Mouse (Mus musculus): ENCODE results near the gene Bcar1. TPM values are rescaled to one million over a fixed set of nuclear protein-coding genes. Genes with fewer than 3 reads are reported as not detected.
A peak's percentile ranks its signal among the peaks of the same experiment; 100 is the strongest.

Gene Bcar1
- polyA plus RNA-seq, 2 experiments: 4.3 to 5.6 TPM

DNA sequence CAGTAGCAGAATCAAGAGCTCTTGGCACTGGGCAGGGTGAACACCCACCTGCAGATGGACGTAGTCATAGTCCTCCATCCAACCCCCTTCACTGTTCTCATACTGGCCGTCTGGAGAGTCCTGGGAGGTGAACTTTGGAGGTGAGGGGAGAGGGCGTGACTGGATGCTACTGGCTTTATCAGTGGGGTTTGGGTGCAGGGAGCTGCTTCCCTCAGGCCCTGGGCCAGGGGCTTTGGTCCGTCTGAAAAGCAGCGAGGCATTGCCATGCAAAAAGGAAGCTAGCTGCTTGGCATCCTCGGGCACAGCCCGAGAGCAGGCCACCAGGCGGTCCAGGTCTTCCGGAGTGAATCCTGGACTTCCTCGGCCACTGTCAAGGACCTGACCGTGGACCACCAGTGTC is 30.3 kb downstream of the Bcar1 start:
- H3K27me3 ChIP-seq (ENCODE audit: control insufficient read depth, insufficient read depth, low read length): no peaks in the 10 kb centered on the region
- ATAC-seq (ENCODE audit: insufficient read depth): no peak
- H3K4me3 ChIP-seq (ENCODE audit: insufficient read depth in 1 of 2, low read depth in 2 of 2, low read length in 2 of 2): no peak overlapping the region
- H3K4me2 ChIP-seq (ENCODE audit: low read depth): no peak overlapping the region
- no peak overlapping the region for H3K27ac ChIP-seq
- peaks cover 0 to 15% of the 10 kb centered on the region in 2 experiments; a peak in 2 of 4 replicates for H3K4me1 ChIP-seq (replicated peaks; ENCODE audit: control insufficient read depth in 2 of 2, insufficient read depth in 2 of 2, low read length in 1 of 2)
- H3K36me3 ChIP-seq (replicated peaks; ENCODE audit: control insufficient read depth, insufficient read depth, low read depth): no peaks in the 10 kb centered on the region
- H3K9me3 ChIP-seq (ENCODE audit: control insufficient read depth, low read length): no peaks in the 10 kb centered on the region
- TF ChIP-seq EP300 (IDR thresholded peaks at IDR 0.05; ENCODE audit: low read depth): no peak
- TF ChIP-seq CTCF (IDR thresholded peaks at IDR 0.05; ENCODE audit: low read depth): no peak
- H3K9ac ChIP-seq (replicated peaks): no peak overlapping the region
- WGBS (ENCODE audit: insufficient replicate concordance): 79% methylated on average over 11 of the region's 11 CpGs
- DNase-seq (ENCODE audit: low read depth in 3 of 3, low spot score in 3 of 3): no peak

DNA sequence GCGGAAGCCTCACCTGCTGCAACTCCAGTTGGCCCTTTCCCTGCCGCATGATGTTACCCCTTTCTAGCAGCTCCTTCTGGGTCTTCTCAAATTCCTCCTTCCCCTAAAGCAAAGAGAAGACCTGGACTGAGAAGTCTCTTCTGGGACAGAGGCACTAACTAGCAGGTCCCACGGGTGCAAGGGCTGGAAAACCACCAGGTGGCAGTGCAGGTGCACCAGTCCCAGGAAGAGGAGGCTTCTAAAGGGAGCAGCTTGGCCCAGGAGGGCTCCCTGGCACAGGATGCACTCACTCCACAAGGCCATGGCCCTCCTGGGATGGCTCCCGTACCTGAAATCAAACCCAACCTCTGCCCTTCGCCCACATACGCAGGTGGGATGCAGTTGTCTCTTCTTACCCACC is 31.0 kb downstream of the Bcar1 start:
- no peaks in the 10 kb centered on the region for H3K36me3 ChIP-seq (replicated peaks; ENCODE audit: control insufficient read depth, insufficient read depth, low read depth)
- H3K4me2 ChIP-seq (ENCODE audit: low read depth): no peak overlapping the region
- 65% methylated on average over 6 of the region's 6 CpGs for whole genome bisulfite sequencing (ENCODE audit: insufficient replicate concordance)
- TF ChIP-seq EP300 (IDR thresholded peaks at IDR 0.05; ENCODE audit: low read depth) (no peak), CTCF (IDR thresholded peaks at IDR 0.05; ENCODE audit: low read depth) (peak; percentile 84)
- ATAC-seq (ENCODE audit: insufficient read depth): no peak
- no peak overlapping the region for H3K27ac ChIP-seq
- peaks cover 0 to 9% of the 10 kb centered on the region in 2 experiments; a peak in 2 of 4 replicates for H3K4me1 ChIP-seq (replicated peaks; ENCODE audit: control insufficient read depth in 2 of 2, insufficient read depth in 2 of 2, low read length in 1 of 2)
- H3K9me3 ChIP-seq (ENCODE audit: control insufficient read depth, low read length): no peaks in the 10 kb centered on the region
- H3K9ac ChIP-seq (replicated peaks): no peak overlapping the region
- H3K27me3 ChIP-seq (ENCODE audit: control insufficient read depth, insufficient read depth, low read length): no peaks in the 10 kb centered on the region
- no peak overlapping the region for H3K4me3 ChIP-seq (ENCODE audit: insufficient read depth in 1 of 2, low read depth in 2 of 2, low read length in 2 of 2)
- DNase-seq (ENCODE audit: low read depth in 3 of 3, low spot score in 3 of 3): no peak

DNA sequence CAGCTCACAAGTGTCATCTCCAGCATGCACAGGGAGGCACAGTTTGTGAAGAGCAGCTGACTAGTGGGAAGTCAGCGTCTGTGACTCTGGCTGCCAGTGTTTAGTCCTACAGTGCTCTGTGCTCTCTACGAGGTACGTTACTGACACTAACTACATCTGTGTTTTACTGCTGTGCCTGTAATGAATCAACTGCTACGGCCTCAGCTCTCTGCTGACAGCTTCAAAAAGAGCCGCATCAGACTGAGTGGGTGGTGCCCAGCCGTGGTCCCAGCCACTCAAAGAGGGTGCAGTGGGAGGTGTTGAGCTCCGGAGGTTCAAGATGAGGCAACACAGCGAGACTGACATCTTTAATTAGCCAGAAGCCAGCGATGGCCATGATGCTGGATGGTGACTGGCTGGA is 31.5 kb downstream of the Bcar1 start:
- Histone ChIP-seq H3K9me3 (ENCODE audit: control insufficient read depth, low read length) (no peaks in the 10 kb centered on the region), H3K36me3 (replicated peaks; ENCODE audit: control insufficient read depth, insufficient read depth, low read depth) (no peaks in the 10 kb centered on the region), H3K9ac (replicated peaks) (no peak overlapping the region), H3K4me2 (ENCODE audit: low read depth) (no peak overlapping the region), H3K27me3 (ENCODE audit: control insufficient read depth, insufficient read depth, low read length) (no peaks in the 10 kb centered on the region), H3K4me1 (replicated peaks; ENCODE audit: control insufficient read depth in 2 of 2, insufficient read depth in 2 of 2, low read length in 1 of 2) (peaks cover 0 to 4% of the 10 kb centered on the region in 2 experiments; a peak in 2 of 4 replicates), H3K27ac (no peak overlapping the region), H3K4me3 (ENCODE audit: insufficient read depth in 1 of 2, low read depth in 2 of 2, low read length in 2 of 2) (no peak overlapping the region)
- TF ChIP-seq EP300 (IDR thresholded peaks at IDR 0.05; ENCODE audit: low read depth): no peak
- TF ChIP-seq CTCF (IDR thresholded peaks at IDR 0.05; ENCODE audit: low read depth): no peak
- no peak for ATAC-seq (ENCODE audit: insufficient read depth)
- 60% methylated on average over 9 of the region's 9 CpGs for WGBS (ENCODE audit: insufficient replicate concordance)
- DNase-seq (ENCODE audit: low read depth in 3 of 3, low spot score in 3 of 3): no peak

DNA sequence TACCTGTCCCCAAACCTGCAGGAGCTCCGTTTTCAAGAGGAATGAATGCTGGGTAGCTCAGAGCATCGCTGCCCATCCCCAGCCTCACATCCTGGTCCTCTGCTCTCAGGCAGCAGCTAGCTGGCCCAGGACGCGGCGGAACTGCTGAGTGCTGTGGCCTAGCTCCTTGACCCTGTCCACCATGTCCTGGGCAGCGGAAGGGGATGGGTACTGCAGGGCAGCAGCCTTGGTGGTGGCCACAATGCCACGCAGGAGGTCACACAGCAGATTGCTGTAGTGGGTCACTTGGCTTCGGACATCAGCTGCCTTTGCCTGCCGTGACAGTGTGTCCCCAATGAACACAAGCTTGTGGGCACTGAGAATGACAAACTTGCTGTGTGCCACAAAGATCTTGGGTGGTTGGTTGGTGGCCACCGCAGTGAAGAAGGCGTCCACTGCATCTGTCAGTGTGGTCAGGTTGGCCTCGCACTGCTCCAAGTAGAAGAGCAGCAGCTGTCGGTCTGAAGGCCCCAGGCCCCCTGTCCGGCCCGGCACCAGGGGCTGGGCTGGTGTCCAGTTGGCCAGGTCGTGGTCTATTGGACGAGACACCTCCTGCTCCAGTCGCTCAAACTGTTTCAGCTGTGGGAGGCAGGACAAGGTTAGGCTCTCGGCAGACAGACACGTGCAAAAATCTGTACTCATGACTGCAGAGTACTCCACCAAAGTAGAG is 32.7 kb downstream of the Bcar1 start:
- DNase-seq (ENCODE audit: low read depth in 3 of 3, low spot score in 3 of 3) (no peak), ATAC-seq (ENCODE audit: insufficient read depth) (no peak)
- Histone ChIP-seq H3K27ac (no peak overlapping the region), H3K36me3 (replicated peaks; ENCODE audit: control insufficient read depth, insufficient read depth, low read depth) (no peaks in the 10 kb centered on the region), H3K9me3 (ENCODE audit: control insufficient read depth, low read length) (no peaks in the 10 kb centered on the region), H3K27me3 (ENCODE audit: control insufficient read depth, insufficient read depth, low read length) (no peaks in the 10 kb centered on the region), H3K4me2 (ENCODE audit: low read depth) (no peak overlapping the region), H3K4me1 (replicated peaks; ENCODE audit: control insufficient read depth in 2 of 2, insufficient read depth in 2 of 2, low read length in 1 of 2) (peaks cover 0 to 3% of the 10 kb centered on the region in 2 experiments; a peak in 1 of 4 replicates), H3K9ac (replicated peaks) (no peak overlapping the region), H3K4me3 (ENCODE audit: insufficient read depth in 1 of 2, low read depth in 2 of 2, low read length in 2 of 2) (no peak overlapping the region)
- TF ChIP-seq EP300 (IDR thresholded peaks at IDR 0.05; ENCODE audit: low read depth): no peak
- no peak for TF ChIP-seq CTCF (IDR thresholded peaks at IDR 0.05; ENCODE audit: low read depth)
- 73% methylated on average over 20 of the region's 20 CpGs for WGBS (ENCODE audit: insufficient replicate concordance)

DNA sequence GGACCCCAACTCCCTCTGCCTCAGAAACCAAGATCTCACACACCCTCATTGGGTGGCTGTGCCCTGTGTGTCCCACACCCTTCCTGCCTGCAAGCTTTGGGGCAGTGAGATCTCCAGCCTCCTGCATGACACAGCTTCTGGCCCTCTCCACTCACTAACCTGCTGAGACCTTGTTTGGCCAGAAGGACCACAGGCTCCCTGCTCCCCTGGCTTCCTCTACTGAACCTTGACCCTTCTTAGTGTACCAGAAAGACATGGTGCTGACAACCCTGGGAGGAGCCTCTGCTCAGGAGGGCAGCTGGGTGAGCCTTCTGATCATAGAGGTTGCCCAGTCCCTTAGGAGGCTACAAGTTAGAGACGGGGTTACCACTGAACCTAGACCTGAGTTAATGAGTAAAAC is 34.4 kb downstream of the Bcar1 start:
- Histone ChIP-seq H3K9ac (replicated peaks) (no peak overlapping the region), H3K36me3 (replicated peaks; ENCODE audit: control insufficient read depth, insufficient read depth, low read depth) (no peaks in the 10 kb centered on the region), H3K27me3 (ENCODE audit: control insufficient read depth, insufficient read depth, low read length) (no peaks in the 10 kb centered on the region), H3K9me3 (ENCODE audit: control insufficient read depth, low read length) (no peaks in the 10 kb centered on the region), H3K4me1 (replicated peaks; ENCODE audit: control insufficient read depth in 2 of 2, insufficient read depth in 2 of 2, low read length in 1 of 2) (peaks cover 0 to 9% of the 10 kb centered on the region in 2 experiments; a peak in 3 of 4 replicates), H3K4me2 (ENCODE audit: low read depth) (no peak overlapping the region), H3K27ac (peak overlapping the region; percentile 4), H3K4me3 (ENCODE audit: insufficient read depth in 1 of 2, low read depth in 2 of 2, low read length in 2 of 2) (no peak overlapping the region)
- DNase-seq (ENCODE audit: low read depth in 3 of 3, low spot score in 3 of 3) (no peak), ATAC-seq (ENCODE audit: insufficient read depth) (no peak)
- WGBS (ENCODE audit: insufficient replicate concordance): 73% methylated on average over 1 of the region's 1 CpGs
- TF ChIP-seq EP300 (IDR thresholded peaks at IDR 0.05; ENCODE audit: low read depth) (no peak), CTCF (IDR thresholded peaks at IDR 0.05; ENCODE audit: low read depth) (no peak)
